Mouse (Mus musculus) thymus, postnatal 10 days (tissue): ENCODE measurements around the gene Ppm1b.

Source experiments
- DNase-seq, 2 experiments: peaks; one replicate each; pipeline ENCODE4 v3.0.0; 2021; ENCODE audit warnings: low spot score in 2 of 2

Ppm1b gene

DNA sequence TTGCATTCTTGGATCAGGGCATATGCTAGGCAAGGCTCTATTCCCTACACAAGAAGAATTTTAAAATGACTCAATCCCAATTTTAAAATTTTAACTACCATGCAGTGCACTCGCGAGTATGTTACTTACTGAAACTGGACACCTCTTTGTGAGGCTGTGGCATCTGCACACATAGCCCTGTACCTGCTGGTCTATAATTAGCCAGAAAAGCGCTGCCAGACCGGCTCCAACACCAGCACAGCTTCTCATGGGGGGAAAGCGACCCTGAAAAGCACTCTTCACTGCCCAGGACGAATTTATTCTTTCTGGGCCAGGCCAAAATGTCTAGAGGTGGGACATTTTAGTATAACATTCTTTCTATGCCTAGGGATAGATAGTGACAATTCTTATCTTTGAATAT lies 114.1 kb downstream of the Ppm1b start:
- no peak for DNase-seq

DNA sequence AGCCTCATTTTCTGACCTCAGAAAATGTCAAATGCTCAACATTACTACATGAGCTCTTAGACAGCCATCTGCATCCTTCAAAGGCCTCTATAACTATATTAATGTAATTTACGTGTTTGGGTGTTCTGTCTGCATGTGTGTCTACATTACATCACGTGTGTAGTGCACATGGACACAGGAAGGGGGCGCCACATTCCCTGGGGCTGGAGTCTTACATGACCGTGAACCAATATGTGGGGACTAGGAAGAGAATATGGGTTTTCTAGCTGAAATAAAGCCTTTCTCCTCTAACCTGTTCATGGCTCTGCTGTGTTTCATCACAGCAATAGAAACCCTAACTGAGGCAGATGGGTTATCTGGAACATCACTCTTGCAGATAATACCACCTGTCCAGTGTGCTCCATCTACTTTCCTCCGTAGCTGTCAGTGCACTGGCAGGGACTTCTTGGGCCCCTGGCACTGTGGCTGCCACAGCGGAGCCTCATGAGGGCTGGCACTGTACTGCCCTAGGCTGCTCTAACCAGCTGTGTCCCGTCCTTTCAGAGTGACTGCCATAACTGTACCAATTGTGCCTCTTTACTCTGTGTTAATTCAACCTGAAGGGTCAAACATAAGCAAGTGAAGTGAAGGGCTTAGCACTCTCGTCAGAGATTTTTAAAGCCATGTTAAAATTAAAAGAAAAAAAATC lies 114.7 kb downstream of the Ppm1b start:
- no peak for DNase-seq

DNA sequence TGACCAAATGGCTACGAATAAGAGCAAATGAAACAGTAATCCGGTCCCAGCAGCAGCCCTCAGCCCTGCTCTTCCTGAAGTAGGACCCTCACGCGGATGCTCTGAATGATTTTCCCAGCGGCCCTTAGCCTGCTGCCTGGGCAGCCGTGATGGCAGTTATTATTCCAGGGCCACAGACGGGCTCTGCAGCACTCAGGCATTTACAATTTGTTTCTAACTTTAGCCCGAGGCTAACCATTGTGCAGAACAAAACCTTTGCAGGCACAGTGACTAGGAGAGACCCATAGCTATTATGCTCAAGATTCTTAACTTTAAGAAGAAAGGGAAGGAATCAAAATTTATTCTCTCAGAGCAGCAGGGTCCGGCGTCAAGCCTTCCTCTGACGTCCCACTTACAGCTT lies 115.8 kb downstream of the Ppm1b start:
- no peak for DNase-seq

DNA sequence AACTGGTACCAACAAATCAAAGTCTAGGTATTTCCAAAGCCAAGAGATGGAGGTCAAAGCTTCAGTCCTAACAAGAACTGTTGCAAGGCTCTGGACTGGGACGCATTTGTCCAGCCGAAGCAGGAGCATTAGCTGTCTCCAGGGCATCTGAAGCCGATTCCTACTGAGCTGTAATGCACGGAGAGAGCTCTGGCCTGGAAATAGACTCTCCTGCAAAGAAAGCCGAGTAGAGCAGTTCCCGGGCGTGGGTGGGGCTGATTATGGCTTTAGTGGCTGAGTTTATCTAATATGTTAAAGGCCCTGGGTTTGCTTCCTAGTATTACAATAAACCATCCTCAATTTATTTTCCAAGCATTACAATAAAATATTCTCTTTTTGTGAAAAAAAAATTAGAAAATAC lies 116.7 kb downstream of the Ppm1b start:
- no peak for DNase-seq
